ENCODE assay signal across 10 mouse cellular contexts in genomic region chr5:112093905-112094571, GRCm38 (mm10).
DNase-seq lines count a peak whose midpoint lies in the region; ATAC-seq and TF ChIP-seq lines count a peak whose summit lies in the region.
"Had no signal": no experiment of that assay in that cellular context is flagged by ENCODE, and none has a peak within 500 bp of the region (broad histone marks: within the 10 kb centered on the region; RNA-seq: fewer than 3 reads in every experiment).

No protein-coding gene starts in this region.

- H3K27ac ChIP-seq in forebrain, postnatal 0 days (ENCODE audit: low read depth, low read length) = peak overlapping the region; percentile 69
- H3K27ac ChIP-seq: embryonic facial prominence, embryonic 13.5 days; limb, embryonic 15.5 days had no signal

- H3K36me3 ChIP-seq in forebrain, postnatal 0 days (ENCODE audit: insufficient read depth) = no peaks in the 10 kb centered on the region
- H3K36me3 ChIP-seq: embryonic facial prominence, embryonic 13.5 days; limb, embryonic 15.5 days had no signal

- ATAC-seq in forebrain, postnatal 0 days = peak; percentile 84
- ATAC-seq in erythroblast, adult 5-6 weeks (replicated peaks; ENCODE audit: low FRiP score, poor library complexity, severe bottlenecking) = no peak

- TF ChIP-seq CTCF in forebrain, postnatal 0 days (IDR thresholded peaks at IDR 0.05; ENCODE audit: low read depth) = peak; percentile 28; the same call in 1 of the 2 replicates

- H3K9ac ChIP-seq in forebrain, postnatal 0 days = no peak overlapping the region
- H3K9ac ChIP-seq: embryonic facial prominence, embryonic 13.5 days; limb, embryonic 15.5 days had no signal

- H3K4me3 ChIP-seq in forebrain, postnatal 0 days (ENCODE audit: low read depth, low read length) = no peak overlapping the region
- H3K4me3 ChIP-seq: embryonic facial prominence, embryonic 13.5 days; limb, embryonic 15.5 days had no signal

- peak; percentile 28 for DNase-seq in layer of hippocampus, adult 11-12 months (ENCODE audit: low spot score)
- DNase-seq in layer of hippocampus, adult 9-10 months (ENCODE audit: low spot score) = no peak
- peak; percentile 87 for DNase-seq in forebrain, postnatal 0 days
- peak; percentile 61 to 68 for DNase-seq in left cerebral cortex, adult 18-20 months (ENCODE audit: low spot score in 2 of 2)
- peak; percentile 65 for DNase-seq in right cerebral cortex, postnatal 4 days
- no peak for DNase-seq in lung, postnatal 25 days (ENCODE audit: low spot score)
- no peak for DNase-seq in gastrocnemius, postnatal 10 days

- H3K9me3 ChIP-seq in forebrain, postnatal 0 days (ENCODE audit: low read length) = no peaks in the 10 kb centered on the region
- H3K9me3 ChIP-seq: embryonic facial prominence, embryonic 13.5 days; limb, embryonic 15.5 days had no signal

- no peaks in the 10 kb centered on the region for H3K27me3 ChIP-seq in forebrain, postnatal 0 days (ENCODE audit: insufficient read depth, low read length)

- H3K4me1 ChIP-seq in forebrain, postnatal 0 days (ENCODE audit: insufficient read depth) = peaks cover 34% of the 10 kb centered on the region

- WGBS in forebrain, postnatal 0 days = 23% methylated on average over 17 of the region's 17 CpGs

- 0 out of 2 replicates have a peak overlapping the region, but pooled peaks have one; percentile 2 for H3K4me2 ChIP-seq in forebrain, postnatal 0 days (ENCODE audit: low read depth)
- H3K4me2 ChIP-seq: embryonic facial prominence, embryonic 13.5 days; limb, embryonic 15.5 days had no signal

Comparison
In these comparisons a context has a peak if more than half of its experiments do, and no peak if none do; other contexts are left out.
1. DNase-seq: peak in layer of hippocampus, adult 11-12 months (single experiment), forebrain, postnatal 0 days (single experiment), left cerebral cortex, adult 18-20 months (2 of 2) and right cerebral cortex, postnatal 4 days (single experiment); none in layer of hippocampus, adult 9-10 months (single experiment), lung, postnatal 25 days (single experiment) and gastrocnemius, postnatal 10 days (single experiment).